Mouse (Mus musculus): ENCODE measurements around the gene Krt33a. TPM values are rescaled to one million over a fixed set of nuclear protein-coding genes. Genes with fewer than 3 reads are reported as not detected.

Krt33a gene
- total RNA-seq, 1 experiment = not detected

DNA sequence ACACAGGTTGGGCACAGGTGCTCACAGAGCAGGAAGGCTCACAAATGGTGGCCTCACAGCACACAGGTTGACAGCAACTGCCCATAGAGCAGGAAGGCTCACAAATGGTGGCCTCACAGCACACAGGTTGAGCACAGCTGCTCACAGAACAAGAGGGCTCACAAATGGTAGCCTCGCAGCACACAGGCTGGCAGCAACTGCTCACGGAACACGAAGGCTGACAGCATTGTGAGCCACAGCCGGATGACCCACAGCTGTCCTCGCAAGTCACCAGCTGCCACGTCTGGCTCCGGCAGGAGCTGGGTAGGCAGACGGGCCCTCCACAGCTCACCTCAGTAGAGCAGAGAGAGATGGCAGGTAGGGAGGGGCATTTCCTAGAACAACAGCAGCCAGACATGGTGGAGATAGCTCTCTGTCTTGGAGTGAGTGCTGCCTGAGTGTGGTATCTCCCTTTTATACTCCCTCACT lies 29.8 kb downstream of the Krt33a start, which contains the start of gene Krtap16-1:
TSS of gene Krtap16-1 (minus strand) at position 418 of the 468 bp plus-strand sequence.
- H3K9ac ChIP-seq (ENCODE audit: insufficient read depth, low read depth, low read length, poor library complexity, severe bottlenecking) = no peak within 1 kb of the TSS

DNA sequence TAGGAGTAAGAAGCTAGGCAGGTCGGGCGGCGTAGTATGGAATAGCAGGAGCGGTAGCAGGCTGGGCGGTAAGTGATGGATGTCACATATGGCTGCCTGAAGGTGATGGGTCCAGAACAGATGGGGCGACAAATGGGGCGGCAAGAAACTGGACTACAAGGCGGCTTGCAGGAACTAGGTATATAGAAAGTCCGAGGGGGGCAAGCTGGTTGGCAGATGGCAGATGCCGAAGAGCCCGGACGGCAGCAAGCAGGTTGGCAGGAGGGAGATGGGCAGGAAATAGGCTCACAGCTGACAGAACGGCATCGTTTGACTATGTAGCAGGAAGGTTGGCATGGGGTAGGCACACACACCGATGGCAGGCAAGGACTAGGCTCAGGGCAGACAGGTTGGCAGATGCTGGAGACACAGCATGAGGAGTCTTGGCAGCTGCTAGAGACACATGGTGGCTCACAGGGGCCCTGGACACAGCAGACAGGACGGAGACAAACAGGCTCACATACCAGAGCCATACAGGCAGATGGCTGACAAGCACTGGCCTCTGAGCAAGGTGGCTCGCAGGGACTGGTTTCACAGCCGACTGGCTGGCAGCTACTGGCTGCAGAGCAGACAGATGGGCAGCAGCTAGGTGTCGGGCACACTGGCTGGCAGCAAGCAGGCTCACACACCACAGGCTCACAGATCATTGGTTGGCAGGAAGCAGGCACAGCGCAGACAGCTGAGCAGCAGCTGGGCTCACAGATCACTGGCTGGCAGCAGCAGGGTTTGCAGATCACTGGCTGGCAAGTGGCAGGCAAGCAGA lies 30.5 kb downstream of the Krt33a start:
- Histone ChIP-seq H3K4me3 (ENCODE audit: insufficient read depth in 1 of 2, low read depth in 1 of 2, low read length in 2 of 2, poor library complexity in 1 of 2, severe bottlenecking in 1 of 2) (no peak overlapping the region), H3K9me3 (ENCODE audit: control insufficient read depth, insufficient read depth, low read depth, low read length) (no peaks in the 10 kb centered on the region), H3K36me3 (ENCODE audit: control insufficient read depth, insufficient read depth, low read length, poor library complexity, severe bottlenecking) (no peaks in the 10 kb centered on the region), H3K9ac (ENCODE audit: insufficient read depth, low read depth, low read length, poor library complexity, severe bottlenecking) (no peak overlapping the region), H3K27ac (ENCODE audit: insufficient read depth, low read depth, low read length, poor library complexity, severe bottlenecking) (no peak overlapping the region), H3K4me1 (ENCODE audit: control insufficient read depth in 2 of 2, insufficient read depth in 2 of 2, low read length in 2 of 2, poor library complexity in 1 of 2) (no peaks in the 10 kb centered on the region)
- DNase-seq (ENCODE audit: low read depth, low spot score) = no peak
- no peak for TF ChIP-seq CHD2 (IDR thresholded peaks at IDR 0.05; ENCODE audit: low read depth, low read length)
- TF ChIP-seq ZNF384 (IDR thresholded peaks at IDR 0.05; ENCODE audit: low read depth, low read length) = no peak
- in situ Hi-C loops (cut with MboI; ENCODE audit: low sequenced_read_pairs in 2 of 2, unreplicated experiment in 2 of 2) = no loop called here

More for the DNA sequence above, 29.8 kb downstream of the Krt33a start, which contains the start of gene Krtap16-1:
- H3K4me3 ChIP-seq (ENCODE audit: insufficient read depth in 1 of 2, low read depth in 1 of 2, low read length in 2 of 2, poor library complexity in 1 of 2, severe bottlenecking in 1 of 2) = no peak within 1 kb of the TSS
- H3K36me3 ChIP-seq (ENCODE audit: control insufficient read depth, insufficient read depth, low read length, poor library complexity, severe bottlenecking) = no peaks in the 10 kb centered on the region
- no peak within 1 kb of the TSS for H3K27ac ChIP-seq (ENCODE audit: insufficient read depth, low read depth, low read length, poor library complexity, severe bottlenecking)
- H3K9me3 ChIP-seq (ENCODE audit: control insufficient read depth, insufficient read depth, low read depth, low read length) = no peaks in the 10 kb centered on the region
- no peak for TF ChIP-seq HCFC1 (IDR thresholded peaks at IDR 0.05; ENCODE audit: borderline replicate concordance, insufficient read depth, low read length)
- no peak for TF ChIP-seq CHD2 (IDR thresholded peaks at IDR 0.05; ENCODE audit: low read depth, low read length)
- no peak for TF ChIP-seq ZNF384 (IDR thresholded peaks at IDR 0.05; ENCODE audit: low read depth, low read length)
- TF ChIP-seq MAFK (IDR thresholded peaks at IDR 0.05; ENCODE audit: insufficient read depth, low read depth, low read length) = no peak
- TF ChIP-seq ZC3H11A (IDR thresholded peaks at IDR 0.05; ENCODE audit: borderline replicate concordance, low read depth, low read length) = no peak
- H3K4me1 ChIP-seq (ENCODE audit: control insufficient read depth in 2 of 2, insufficient read depth in 2 of 2, low read length in 2 of 2, poor library complexity in 1 of 2) = no peaks in the 10 kb centered on the region
- in situ Hi-C loops (cut with MboI; ENCODE audit: low sequenced_read_pairs in 2 of 2, unreplicated experiment in 2 of 2) = no loop called here
- DNase-seq (ENCODE audit: low read depth, low spot score) = no peak

GRCm38 (mm10) chr11:99983442-99983841 lies 32.6 kb downstream of the Krt33a start:
- Histone ChIP-seq H3K36me3 (ENCODE audit: control insufficient read depth, insufficient read depth, low read length, poor library complexity, severe bottlenecking) (no peaks in the 10 kb centered on the region), H3K4me3 (ENCODE audit: insufficient read depth in 1 of 2, low read depth in 1 of 2, low read length in 2 of 2, poor library complexity in 1 of 2, severe bottlenecking in 1 of 2) (no peak overlapping the region), H3K9ac (ENCODE audit: insufficient read depth, low read depth, low read length, poor library complexity, severe bottlenecking) (no peak overlapping the region), H3K27ac (ENCODE audit: insufficient read depth, low read depth, low read length, poor library complexity, severe bottlenecking) (no peak overlapping the region), H3K4me1 (ENCODE audit: control insufficient read depth in 2 of 2, insufficient read depth in 2 of 2, low read length in 2 of 2, poor library complexity in 1 of 2) (no peaks in the 10 kb centered on the region), H3K9me3 (ENCODE audit: control insufficient read depth, insufficient read depth, low read depth, low read length) (no peaks in the 10 kb centered on the region)
- TF ChIP-seq ZNF384 (IDR thresholded peaks at IDR 0.05; ENCODE audit: low read depth, low read length) (no peak), MAFK (IDR thresholded peaks at IDR 0.05; ENCODE audit: insufficient read depth, low read depth, low read length) (no peak), HCFC1 (IDR thresholded peaks at IDR 0.05; ENCODE audit: borderline replicate concordance, insufficient read depth, low read length) (no peak), CHD2 (IDR thresholded peaks at IDR 0.05; ENCODE audit: low read depth, low read length) (no peak), ZC3H11A (IDR thresholded peaks at IDR 0.05; ENCODE audit: borderline replicate concordance, low read depth, low read length) (no peak)
- in situ Hi-C loops (cut with MboI; ENCODE audit: low sequenced_read_pairs in 2 of 2, unreplicated experiment in 2 of 2) = no loop called here
- DNase-seq (ENCODE audit: low read depth, low spot score) = no peak

DNA sequence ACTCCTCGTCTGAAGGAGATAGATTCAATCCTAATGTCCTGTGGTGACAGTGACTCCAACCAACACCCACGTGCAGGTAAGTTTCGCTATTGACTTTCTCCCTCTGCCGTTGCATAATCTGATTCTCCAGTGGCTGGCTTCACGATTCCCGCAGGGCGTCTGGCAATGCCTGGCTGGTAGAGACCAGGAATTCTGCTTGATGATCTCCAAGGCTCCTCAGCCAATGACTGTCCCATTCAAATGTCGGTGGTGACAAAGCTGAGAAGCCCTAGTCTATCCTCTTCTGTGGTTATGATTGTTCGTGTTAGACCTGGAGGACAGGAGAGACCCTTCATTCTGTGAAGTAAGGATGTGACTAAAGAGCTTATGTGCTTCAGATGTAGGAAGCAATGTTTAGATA lies 33.3 kb downstream of the Krt33a start:
- Histone ChIP-seq H3K4me1 (ENCODE audit: control insufficient read depth in 2 of 2, insufficient read depth in 2 of 2, low read length in 2 of 2, poor library complexity in 1 of 2) (no peaks in the 10 kb centered on the region), H3K36me3 (ENCODE audit: control insufficient read depth, insufficient read depth, low read length, poor library complexity, severe bottlenecking) (no peaks in the 10 kb centered on the region), H3K9me3 (ENCODE audit: control insufficient read depth, insufficient read depth, low read depth, low read length) (no peaks in the 10 kb centered on the region), H3K4me3 (ENCODE audit: insufficient read depth in 1 of 2, low read depth in 1 of 2, low read length in 2 of 2, poor library complexity in 1 of 2, severe bottlenecking in 1 of 2) (no peak overlapping the region), H3K9ac (ENCODE audit: insufficient read depth, low read depth, low read length, poor library complexity, severe bottlenecking) (no peak overlapping the region), H3K27ac (ENCODE audit: insufficient read depth, low read depth, low read length, poor library complexity, severe bottlenecking) (no peak overlapping the region)
- no peak for DNase-seq (ENCODE audit: low read depth, low spot score)
- in situ Hi-C loops (cut with MboI; ENCODE audit: low sequenced_read_pairs in 2 of 2, unreplicated experiment in 2 of 2) = no loop called here
- TF ChIP-seq ZC3H11A (IDR thresholded peaks at IDR 0.05; ENCODE audit: borderline replicate concordance, low read depth, low read length) = no peak
- no peak for TF ChIP-seq HCFC1 (IDR thresholded peaks at IDR 0.05; ENCODE audit: borderline replicate concordance, insufficient read depth, low read length)
- TF ChIP-seq CHD2 (IDR thresholded peaks at IDR 0.05; ENCODE audit: low read depth, low read length) = no peak
- TF ChIP-seq ZNF384 (IDR thresholded peaks at IDR 0.05; ENCODE audit: low read depth, low read length) = no peak
- TF ChIP-seq MAFK (IDR thresholded peaks at IDR 0.05; ENCODE audit: insufficient read depth, low read depth, low read length) = no peak

All from ES-E14 (cell line).